Mouse (Mus musculus) lung, embryonic 15.5 days (tissue): Measurements from ENCODE around the gene Cidec. TPM values are rescaled to one million over a fixed set of nuclear protein-coding genes. Genes with fewer than 3 reads are reported as not detected.

Experiments
- ATAC-seq: fragments of 200-750 bp; cut with Nextera tagmentation; 2 replicates; pipeline ENCODE4 v1.8.0; 2017; ENCODE audit warnings: moderate number of reproducible peaks, borderline replicate concordance; ENCODE audit not compliant: low FRiP score, low TSS enrichment; ENCODE audit errors: extremely low read depth
- H3K27ac ChIP-seq: fragments of 300-500 bp; sonication (generic); 2 replicates; pipeline ENCODE4 v1.5.1; 2015; ENCODE audit warnings: moderate library complexity, mild to moderate bottlenecking, inconsistent platforms
- H3K27me3 ChIP-seq: fragments of 300-500 bp; sonication (generic); 2 replicates; pipeline ENCODE4 v1.6.1; 2015; ENCODE audit warnings: inconsistent platforms
- H3K36me3 ChIP-seq: fragments of 300-500 bp; sonication (generic); 2 replicates; pipeline ENCODE4 v1.6.1; 2015; ENCODE audit warnings: inconsistent platforms
- H3K4me1 ChIP-seq: fragments of 300-500 bp; sonication (generic); 2 replicates; pipeline ENCODE4 v1.6.1; 2015; ENCODE audit warnings: inconsistent platforms
- H3K4me2 ChIP-seq: fragments of 300-500 bp; sonication (generic); 2 replicates; pipeline ENCODE4 v1.6.1; 2015; ENCODE audit warnings: inconsistent platforms, mild to moderate bottlenecking, moderate library complexity
- H3K4me3 ChIP-seq: fragments of 300-500 bp; sonication (generic); 2 replicates; pipeline ENCODE4 v1.5.1; 2015; ENCODE audit warnings: mild to moderate bottlenecking, inconsistent platforms
- H3K9ac ChIP-seq: fragments of 300-500 bp; sonication (generic); 2 replicates; pipeline ENCODE4 v1.6.1; 2015; ENCODE audit warnings: inconsistent platforms
- H3K9me3 ChIP-seq: fragments of 300-500 bp; sonication (generic); 2 replicates; pipeline ENCODE4 v1.6.1; 2016; ENCODE audit warnings: inconsistent platforms
- WGBS: fragments of 180-500 bp; shearing (Covaris S2); methylation state at CpG from one replicate; pipeline ENCODE4 v1.1.7; 2015; 5-methylcytosine and 5-hydroxymethylcytosine counted together
- microRNA-seq: library from miRNA; unstranded; fragments of <30 nt; microRNA quantifications from one replicate; pipeline ENCODE4, GENCODE M21; 2016
- polyA plus RNA-seq: library from polyadenylated mRNA; unstranded; fragments of >200 nt; fragmentation: Nextera tagmentation; extraction: Ambion mirVana; gene quantifications from 2 replicates; pipeline ENCODE4 v1.2.1, GENCODE M21; 2015

Cidec gene
- polyA plus RNA-seq, 1 experiment from 2014 or later, result not detected

DNA sequence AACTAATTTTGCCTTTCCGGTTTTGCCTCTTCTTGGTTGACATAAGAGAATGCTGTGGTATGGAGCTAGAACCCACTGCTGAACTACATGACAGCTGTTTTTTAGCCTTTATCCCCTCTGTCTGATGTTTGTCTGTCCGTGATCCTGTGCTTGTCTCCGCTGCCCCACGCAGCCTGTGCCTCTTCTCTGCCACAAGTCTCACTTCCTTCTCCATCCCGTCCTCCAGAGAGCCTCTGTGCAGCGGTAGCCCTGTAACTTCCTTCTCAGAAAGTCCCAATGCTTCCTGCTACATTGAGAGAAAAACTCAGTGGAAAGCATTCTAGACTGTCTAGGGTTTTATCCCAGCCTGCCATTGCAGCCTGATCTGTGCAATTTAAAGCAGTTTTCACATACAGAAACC lies 56.3 kb downstream of the Cidec start:
- no peak overlapping the region for H3K27ac ChIP-seq
- H3K4me1 ChIP-seq, result peaks cover 24% of the 10 kb centered on the region
- peaks cover 55% of the 10 kb centered on the region for H3K36me3 ChIP-seq
- H3K27me3 ChIP-seq, result no peaks in the 10 kb centered on the region
- ATAC-seq, result no peak
- H3K4me2 ChIP-seq, result peak overlapping the region; percentile 74
- WGBS, result 69% methylated on average over 6 of the region's 6 CpGs
- H3K4me3 ChIP-seq, result peak overlapping the region; percentile 96
- H3K9ac ChIP-seq, result peak overlapping the region; percentile 89
- no peaks in the 10 kb centered on the region for H3K9me3 ChIP-seq

DNA sequence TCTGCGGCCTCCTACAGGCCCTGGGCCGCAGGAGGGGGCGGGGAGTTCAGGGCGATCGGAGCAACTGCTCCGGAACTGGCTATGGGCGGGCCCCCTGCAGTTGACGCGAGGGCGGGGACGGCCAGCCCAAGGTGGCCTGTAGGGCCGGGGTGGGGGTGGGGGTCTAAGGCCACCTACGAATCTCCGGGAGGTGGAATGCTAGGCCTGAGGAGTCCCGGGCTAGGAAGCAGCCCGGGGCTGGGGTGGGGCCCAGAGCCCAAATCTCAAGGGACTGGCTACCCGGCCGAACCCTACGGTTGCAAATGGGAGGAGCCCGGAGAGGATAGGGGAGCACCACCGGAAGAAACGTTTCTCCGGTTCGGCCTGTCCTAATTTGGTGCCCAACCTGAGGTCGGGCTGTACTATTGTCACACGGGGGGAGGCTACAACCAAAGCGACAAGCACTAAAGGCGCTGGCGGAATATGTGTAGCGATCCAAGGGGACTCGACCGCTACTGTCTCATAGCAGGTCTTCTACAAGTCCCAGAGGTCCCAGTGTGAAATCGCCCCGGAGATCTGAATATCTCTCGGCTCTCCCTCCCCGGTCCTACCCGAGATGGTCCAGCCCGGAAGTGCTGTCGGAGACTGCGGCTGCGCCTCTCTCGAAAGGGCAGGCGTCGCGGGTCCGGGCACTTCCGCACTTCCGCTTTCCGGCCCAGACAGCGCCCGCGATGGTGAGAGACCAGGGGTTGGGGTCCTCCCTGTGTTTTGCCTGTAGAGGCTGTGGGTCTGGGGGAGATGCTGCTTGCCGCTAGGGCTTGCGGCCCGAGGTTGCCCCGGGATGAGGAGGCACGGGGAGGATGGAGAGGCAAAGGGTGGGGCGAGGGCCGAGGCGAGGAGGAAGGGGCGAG lies 57.8 kb downstream of the Cidec start, which contains the start of the genes Tada3 and Arpc4:
Tada3 (minus strand) TSS at position 388 of the 890 bp plus-strand sequence.
Arpc4 (plus strand) TSS at position 620 of the 890 bp plus-strand sequence.
- ATAC-seq, result peak; percentile 96
- peaks cover 48% of the 10 kb centered on the region for H3K36me3 ChIP-seq
- H3K27me3 ChIP-seq, result no peaks in the 10 kb centered on the region
- H3K9ac ChIP-seq, result peak within 1 kb of the TSS; percentile 89
- H3K4me1 ChIP-seq, result peaks cover 24% of the 10 kb centered on the region
- WGBS, result under 1% methylated on average over 61 of the region's 61 CpGs
- H3K4me2 ChIP-seq, result peak within 1 kb of the TSS; percentile 74
- peak within 1 kb of the TSS; percentile 99 for H3K27ac ChIP-seq
- no peaks in the 10 kb centered on the region for H3K9me3 ChIP-seq
- H3K4me3 ChIP-seq, result peak within 1 kb of the TSS; percentile 96

DNA sequence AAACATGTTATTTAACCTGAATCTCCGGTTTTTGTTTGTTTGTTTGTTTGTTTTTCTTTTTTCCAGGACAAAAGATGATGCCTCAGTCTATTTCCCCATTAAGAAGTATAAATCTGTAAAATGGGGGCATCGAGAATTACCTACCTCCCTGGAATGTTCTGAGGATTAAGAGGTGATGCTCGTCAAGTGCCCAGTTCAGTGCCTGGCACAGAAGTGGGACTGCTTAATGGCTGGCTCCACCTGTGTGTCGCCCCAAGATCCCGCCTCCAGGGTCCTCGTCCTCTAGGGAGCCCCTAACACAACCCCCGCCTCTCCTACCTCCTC lies 58.4 kb downstream of the Cidec start:
- no peak; the same call in 1 of the 2 replicates for ATAC-seq
- Histone ChIP-seq H3K27ac (peak overlapping the region; percentile 99), H3K4me2 (peak overlapping the region; percentile 74), H3K9me3 (no peaks in the 10 kb centered on the region), H3K9ac (peak overlapping the region; percentile 89), H3K27me3 (no peaks in the 10 kb centered on the region), H3K4me3 (peak overlapping the region; percentile 96), H3K36me3 (peaks cover 44% of the 10 kb centered on the region), H3K4me1 (peaks cover 24% of the 10 kb centered on the region)
- 3% methylated on average over 7 of the region's 7 CpGs for WGBS

Small RNA genes lying within 50 kb of the gene (microRNA-seq; reads per million reads assigned to microRNA genes)
- not detected for gene Gm24387

Other genes starting within 250 kb of the Cidec start
- gene Lhfpl4, start 240.4 kb downstream of the Cidec start, polyA plus RNA-seq, result 0.87 and 1.1 TPM in 2 replicates
- gene Mtmr14, start 197.9 kb downstream of the Cidec start, polyA plus RNA-seq, result 43.8 and 46.1 TPM in 2 replicates
- 0.05 TPM in 1 of 2 replicates, not detected in the other for gene Cpne9, start 153.5 kb downstream of the Cidec start, polyA plus RNA-seq
- 17.0 and 18.3 TPM in 2 replicates for gene Brpf1, start 128.6 kb downstream of the Cidec start, polyA plus RNA-seq
- gene Ogg1, start 108.8 kb downstream of the Cidec start, polyA plus RNA-seq, result 16.5 and 17.7 TPM in 2 replicates
- gene Camk1, start 91.8 kb downstream of the Cidec start, polyA plus RNA-seq, result 110 and 115 TPM in 2 replicates
- 53.1 and 54.6 TPM in 2 replicates for gene Tada3, start 57.9 kb downstream of the Cidec start, polyA plus RNA-seq
- gene Arpc4, start 57.6 kb downstream of the Cidec start, polyA plus RNA-seq, result 399 and 412 TPM in 2 replicates
- 3.0 and 3.9 TPM in 2 replicates for gene Ttll3, start 46.5 kb downstream of the Cidec start, polyA plus RNA-seq
- 19.1 and 20.9 TPM in 2 replicates for gene Rpusd3, start 16.4 kb downstream of the Cidec start, polyA plus RNA-seq
- gene Jagn1, start 6.8 kb upstream of the Cidec start, polyA plus RNA-seq, result 77.1 and 82.8 TPM in 2 replicates
- gene Il17re, start 22.7 kb upstream of the Cidec start, polyA plus RNA-seq, result 19.5 and 23.5 TPM in 2 replicates
- 19.1 and 20.2 TPM in 2 replicates for gene Il17rc, start 35.7 kb upstream of the Cidec start, polyA plus RNA-seq
- 33.1 and 36.3 TPM in 2 replicates for gene Creld1, start 47.5 kb upstream of the Cidec start, polyA plus RNA-seq
- 0.17 and 0.21 TPM in 2 replicates for gene Prrt3, start 66.2 kb upstream of the Cidec start, polyA plus RNA-seq
- gene Emc3, start 95.9 kb upstream of the Cidec start, polyA plus RNA-seq, result 101 and 103 TPM in 2 replicates
- gene Fancd2, start 95.9 kb upstream of the Cidec start, polyA plus RNA-seq, result 13.3 and 14.6 TPM in 2 replicates
- not detected in 2 replicates for gene Fancd2os, start 165.0 kb upstream of the Cidec start, polyA plus RNA-seq
- 223 and 224 TPM in 2 replicates for gene Brk1, start 169.0 kb upstream of the Cidec start, polyA plus RNA-seq
- gene Vhl, start 188.2 kb upstream of the Cidec start, polyA plus RNA-seq, result 41.0 and 45.8 TPM in 2 replicates
- 5.2 and 6.4 TPM in 2 replicates for gene Irak2, start 202.7 kb upstream of the Cidec start, polyA plus RNA-seq